Mouse (Mus musculus): ENCODE data around the gene Crybb3.
"Not testable (repeated sequence)": the region's sequence is repeated elsewhere in the genome, so short reads cannot be mapped to it uniquely, and the experiment has no call there.

Crybb3 gene

DNA sequence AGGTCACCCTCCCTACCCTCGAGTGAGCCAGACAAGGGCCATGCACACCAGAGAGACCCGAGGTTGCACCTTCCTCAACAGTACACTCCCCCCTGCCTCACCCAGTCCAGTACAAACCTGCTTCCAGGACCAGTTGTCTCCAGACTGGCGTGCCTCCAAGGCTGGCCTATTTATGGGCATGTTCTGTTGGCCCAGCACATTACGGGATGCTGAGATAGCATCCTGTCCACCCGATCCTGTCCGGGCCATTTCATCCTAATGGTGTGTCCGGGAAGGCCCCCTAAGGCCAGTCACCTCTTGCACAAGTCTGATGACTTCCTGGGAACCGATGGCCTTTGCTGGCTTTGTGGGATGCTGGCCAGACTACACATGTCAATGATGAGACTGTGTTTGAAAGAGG is at the start of gene Crybb3:
TSS of gene Crybb3 (minus strand) at position 146 of the 400 bp plus-strand sequence.
- no peak for DNase-seq (ENCODE audit: low read depth, low spot score)

DNA sequence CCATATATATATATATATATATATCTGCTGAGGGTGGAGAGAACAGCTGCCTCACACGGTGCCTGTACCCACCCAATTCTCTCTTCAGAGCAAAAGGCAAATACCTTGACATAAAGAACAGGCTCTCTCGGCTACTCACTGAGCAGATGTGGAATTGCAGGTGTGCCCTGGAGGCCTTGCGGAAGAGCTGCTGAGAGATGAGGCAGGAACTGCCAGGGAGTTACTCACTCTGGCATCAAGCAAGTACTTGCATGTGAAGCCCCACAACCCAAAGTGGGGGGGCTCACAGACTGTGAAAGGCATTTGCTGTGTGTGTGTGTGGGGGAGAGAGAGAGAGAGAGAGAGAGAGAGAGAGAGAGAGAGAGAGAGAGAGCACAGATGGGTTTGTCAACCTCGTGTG is 47.0 kb upstream of the Crybb3 start:
- no peak for DNase-seq (ENCODE audit: low read depth, low spot score)

DNA sequence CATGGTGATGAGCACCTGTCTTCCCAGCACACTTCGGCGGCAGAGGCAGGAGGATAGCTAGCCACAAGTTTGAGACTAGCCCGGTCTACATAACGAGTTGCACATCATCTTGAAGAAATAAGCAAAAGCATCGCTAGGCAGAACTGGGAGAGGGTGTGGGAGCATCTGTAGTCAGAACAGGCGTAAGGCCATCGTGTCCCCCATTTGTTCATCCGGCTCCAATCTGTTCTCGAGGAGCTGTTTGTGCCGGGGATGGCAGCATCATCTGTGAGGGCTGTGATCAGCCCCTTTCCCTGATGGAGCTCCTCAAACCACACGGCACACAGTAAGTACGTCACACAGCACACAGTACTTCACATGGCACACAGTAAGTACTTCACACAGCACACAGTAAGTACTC is 45.1 kb upstream of the Crybb3 start:
- DNase-seq (ENCODE audit: low read depth, low spot score) = no peak

DNA sequence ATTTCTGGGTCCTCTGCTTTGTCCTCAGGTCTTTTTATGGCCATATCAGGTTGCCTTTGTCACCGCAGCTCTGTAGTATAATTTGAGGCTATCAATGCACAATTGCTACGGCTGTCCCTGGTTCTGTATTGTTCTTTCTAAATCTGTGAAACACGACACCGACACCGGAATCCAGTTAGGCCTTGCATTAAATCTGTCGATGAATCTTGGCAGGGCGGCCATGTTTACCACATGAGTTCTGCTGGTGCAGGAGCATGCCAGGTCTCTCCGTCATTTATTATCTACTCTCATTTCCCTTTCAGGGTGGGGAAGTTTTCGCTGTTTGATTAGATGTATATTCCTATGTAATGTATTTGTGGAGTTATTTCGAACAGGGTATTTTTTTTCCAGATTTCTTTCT is 42.3 kb upstream of the Crybb3 start:
- DNase-seq (ENCODE audit: low read depth, low spot score) = no peak

DNA sequence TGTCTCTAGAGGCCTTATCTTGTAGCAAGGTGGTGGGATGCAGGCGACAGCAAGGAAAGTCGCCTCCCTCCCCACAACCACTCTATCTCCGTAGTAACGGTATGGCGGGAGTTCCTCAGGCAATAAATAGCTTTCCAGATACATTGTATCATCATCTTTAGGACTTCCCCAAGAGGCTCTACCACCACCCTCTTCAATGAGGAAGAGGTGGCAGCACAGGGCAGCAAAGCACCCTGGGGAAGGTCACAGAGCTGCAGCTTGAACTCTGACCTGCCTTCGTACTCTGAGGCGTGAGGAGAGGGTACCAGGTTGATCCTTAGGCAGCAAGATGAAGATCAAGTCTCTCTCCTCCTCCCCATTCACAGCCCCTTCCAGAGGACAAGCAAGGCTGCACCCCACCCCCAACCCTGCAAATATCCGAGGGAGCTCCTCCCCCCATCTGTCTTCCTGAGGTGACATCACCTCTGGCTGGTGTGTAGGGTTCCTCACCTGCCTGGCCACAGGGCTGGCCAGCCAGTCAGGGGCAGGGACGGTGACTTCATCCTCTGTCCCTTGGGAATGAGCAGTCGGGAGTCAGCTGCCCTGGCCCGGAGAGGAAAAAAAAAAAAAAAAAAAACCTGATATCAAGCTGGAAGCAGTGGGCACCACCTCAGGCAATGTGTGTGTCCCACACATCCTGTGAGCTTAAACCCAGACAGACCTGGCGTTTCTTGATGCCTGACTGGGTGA is 41.1 kb upstream of the Crybb3 start:
- no peak for DNase-seq (ENCODE audit: low read depth, low spot score)

DNA sequence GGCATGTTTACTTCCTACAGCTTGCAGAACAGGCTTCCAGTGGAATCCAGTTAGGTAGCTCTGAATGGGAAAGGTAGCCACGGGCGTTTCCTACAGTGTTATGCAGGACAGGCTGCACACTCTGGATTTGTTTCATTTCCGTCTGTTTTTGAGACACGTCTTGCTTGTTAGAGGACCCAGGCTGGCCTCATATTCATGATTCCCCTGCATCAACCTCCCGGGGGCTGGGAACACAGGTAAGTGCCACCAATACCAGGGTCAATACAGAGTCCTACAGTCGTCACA is 40.1 kb upstream of the Crybb3 start:
- no peak for DNase-seq (ENCODE audit: low read depth, low spot score)

DNA sequence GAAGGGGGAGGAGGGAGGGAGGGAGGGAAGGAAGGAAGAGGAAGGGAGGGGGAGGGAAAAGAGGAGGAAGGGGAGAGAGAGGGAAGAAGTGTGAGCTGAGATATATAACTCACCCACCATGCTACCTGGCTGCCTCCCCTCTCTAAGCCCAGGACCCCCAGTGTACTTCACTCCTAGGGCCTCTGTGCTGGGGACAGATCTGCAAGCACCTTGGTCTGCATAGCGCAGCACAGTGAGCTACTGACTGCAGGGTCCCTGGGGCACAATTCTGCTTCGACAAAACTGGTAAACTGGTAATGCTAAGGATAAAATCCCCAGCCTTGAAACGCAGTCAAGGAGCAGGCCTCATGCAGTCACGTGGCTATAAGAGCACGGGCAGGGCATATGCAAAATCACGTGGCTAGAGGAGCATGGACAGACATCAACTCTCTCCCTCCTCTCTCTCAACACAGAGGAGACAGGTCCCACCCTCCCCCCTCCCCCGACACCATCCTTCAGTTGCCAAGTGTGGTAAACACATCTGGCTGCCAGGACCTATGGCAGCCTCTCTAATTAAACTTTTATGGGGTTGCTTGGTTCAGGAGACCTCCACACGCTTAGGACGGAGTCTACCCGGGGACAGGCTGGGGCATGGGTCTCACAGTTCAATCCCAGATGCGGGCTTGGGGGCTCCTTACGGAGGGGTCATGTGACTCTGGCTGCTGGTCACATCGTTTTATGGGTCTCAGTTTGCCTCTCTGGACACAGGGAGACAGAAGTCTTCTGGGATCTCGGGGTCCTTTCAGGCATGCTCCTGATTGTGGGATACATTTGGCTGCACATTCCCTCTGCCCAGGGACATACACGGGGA is 39.6 kb upstream of the Crybb3 start:
- no peak for DNase-seq (ENCODE audit: low read depth, low spot score)

DNA sequence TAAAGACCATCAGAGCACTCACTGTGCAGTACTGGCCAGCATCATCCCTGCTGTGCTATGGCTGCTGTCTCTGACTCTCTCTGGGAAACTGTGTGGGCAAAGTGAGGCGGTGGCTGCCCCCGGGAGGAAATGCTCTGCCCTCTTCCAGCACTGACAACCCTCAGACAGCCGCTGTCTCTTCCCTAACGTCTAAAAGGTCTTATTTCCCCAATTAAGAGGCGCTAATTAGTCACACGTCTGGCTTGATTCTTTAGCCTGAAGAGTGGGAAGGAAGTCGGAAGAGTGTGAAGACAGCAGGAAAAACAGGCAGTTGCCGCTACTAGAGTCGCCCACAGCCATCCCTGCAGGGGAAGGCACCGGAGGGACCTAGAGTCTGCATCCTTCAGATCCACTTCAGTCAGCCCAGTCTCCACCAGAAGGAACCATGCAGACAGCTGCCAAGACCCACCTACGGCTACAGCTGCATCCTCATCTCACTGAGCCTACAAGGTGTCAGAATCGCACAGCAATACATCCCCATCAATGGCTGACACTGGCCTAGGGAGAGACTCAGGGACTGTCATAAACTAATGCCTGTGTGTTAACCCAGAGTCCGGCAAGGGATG is 38.6 kb upstream of the Crybb3 start:
- peak; percentile 90 for DNase-seq (ENCODE audit: low read depth, low spot score)

DNA sequence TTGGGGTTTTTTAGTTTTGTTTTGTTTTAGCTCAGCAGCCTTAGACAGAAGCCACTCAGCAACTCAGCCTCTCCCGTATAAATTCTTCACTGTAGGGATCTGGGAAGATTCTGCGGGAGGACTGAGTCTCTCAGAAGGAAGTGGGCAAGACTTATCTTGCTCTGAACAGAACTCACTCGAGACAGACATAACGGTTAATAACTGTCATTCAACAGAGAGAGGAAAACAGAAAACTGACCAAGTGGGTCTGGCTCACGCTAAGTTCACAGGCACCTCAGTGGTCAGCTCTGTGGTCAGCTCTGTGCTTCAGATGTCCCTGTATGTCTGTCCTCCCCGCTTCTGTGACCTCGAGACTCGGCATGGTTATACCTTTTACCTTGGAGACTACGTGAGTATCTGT is 37.9 kb upstream of the Crybb3 start:
- DNase-seq (ENCODE audit: low read depth, low spot score) = no peak

DNA sequence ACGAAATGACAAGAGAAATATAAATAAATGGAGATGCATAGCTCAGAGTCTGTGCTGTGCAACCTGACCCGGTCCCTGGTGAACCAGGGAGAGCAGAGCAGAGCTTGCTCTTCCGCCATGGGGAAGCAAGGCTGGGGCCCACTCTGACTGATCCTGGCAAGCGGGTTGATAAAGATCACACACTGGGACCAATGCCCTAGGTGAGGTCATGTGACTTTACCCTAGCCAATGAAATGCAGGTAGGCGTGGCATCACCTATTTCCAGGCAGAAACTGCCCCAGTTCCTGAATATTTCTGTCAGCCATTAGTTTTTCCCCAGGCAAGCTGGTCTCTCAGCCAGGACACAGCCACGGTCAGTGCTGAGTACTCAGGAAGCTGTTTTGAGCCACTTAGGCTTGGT is 37.3 kb upstream of the Crybb3 start:
- DNase-seq (ENCODE audit: low read depth, low spot score) = no peak

DNA sequence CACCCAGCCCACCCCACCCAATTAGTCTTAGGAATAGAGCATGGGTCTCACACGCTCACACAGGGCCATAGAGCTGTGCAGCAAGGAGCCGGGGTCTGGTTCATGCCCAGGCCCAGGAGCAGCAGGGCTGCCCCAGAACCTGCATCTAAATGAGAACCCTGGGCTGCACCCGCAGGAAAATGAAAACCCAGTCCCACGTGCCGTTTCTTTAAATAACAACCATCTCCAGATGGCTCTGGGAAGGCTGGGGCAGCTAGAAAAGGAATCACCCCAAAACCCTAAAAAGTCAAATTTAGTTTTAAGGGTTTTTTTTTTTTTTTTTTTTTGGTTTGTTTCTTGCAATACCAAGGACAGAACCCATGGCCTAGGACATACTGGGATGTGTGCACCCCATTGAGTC is 36.0 kb upstream of the Crybb3 start:
- no peak for DNase-seq (ENCODE audit: low read depth, low spot score)

DNA sequence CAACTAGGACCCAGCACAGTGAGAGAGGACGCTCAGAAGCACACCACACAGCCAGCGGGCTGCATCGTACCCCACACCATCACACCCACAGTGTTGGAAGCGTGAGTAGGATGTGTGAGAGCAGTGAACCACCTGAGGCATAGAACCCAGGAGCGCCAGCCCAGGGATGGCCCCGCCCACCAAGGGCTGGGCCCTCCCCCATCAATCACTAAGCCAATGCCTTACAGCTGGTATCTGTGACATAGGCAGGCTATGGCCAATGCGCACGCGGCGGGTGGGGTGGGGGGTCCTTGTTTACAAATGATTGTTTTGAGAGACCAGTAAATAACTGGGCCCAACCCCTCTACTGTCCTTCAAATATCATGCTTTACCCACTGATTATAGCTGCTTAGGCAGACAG is 34.5 kb upstream of the Crybb3 start:
- no peak for DNase-seq (ENCODE audit: low read depth, low spot score)

DNA sequence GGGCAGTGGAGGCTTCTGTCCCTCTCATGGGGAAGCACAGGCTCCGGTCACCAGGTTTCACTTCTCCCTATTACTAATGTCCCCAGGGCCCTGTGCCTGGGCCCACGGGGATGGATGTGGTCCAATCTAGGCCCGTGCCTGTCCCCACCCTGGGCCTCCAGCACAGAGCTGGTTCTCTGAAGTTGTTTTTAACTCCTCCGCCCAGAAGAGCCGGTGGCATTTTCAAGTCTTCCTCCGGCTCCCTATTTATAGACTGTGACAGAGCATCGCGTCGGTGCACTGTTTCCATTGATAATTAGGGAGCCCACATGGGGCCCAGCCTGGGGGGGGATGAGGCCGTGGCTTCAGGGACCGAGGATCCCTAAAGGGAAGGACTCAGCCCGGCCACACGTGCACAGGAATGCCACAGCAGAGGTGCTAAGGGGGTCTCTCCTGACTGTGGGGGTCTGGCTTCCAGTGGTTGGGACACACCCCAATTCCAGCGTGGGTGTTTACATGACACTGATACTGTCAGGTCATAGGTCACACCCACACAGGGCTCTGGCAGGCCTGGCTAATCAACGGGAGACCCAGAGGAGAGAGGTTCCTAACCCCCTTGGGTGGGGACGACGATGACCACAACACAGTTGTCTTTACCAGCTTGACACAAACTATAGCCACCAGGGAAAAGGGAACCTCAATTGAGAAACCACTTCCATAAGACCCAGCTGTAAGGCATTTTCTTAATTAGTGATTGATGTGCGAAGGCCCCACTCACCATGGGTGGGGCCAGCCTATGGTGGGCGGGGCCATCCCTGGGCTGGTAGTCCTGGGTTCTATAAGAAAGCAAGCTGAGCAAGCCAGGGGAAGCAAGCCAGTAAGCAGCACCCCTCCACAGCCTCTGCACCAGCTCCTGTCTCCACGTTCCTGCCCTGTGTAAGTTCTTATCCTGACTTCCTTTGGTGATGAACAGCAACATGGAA is 33.2 kb upstream of the Crybb3 start:
- DNase-seq (ENCODE audit: low read depth, low spot score) = peak; percentile 75

DNA sequence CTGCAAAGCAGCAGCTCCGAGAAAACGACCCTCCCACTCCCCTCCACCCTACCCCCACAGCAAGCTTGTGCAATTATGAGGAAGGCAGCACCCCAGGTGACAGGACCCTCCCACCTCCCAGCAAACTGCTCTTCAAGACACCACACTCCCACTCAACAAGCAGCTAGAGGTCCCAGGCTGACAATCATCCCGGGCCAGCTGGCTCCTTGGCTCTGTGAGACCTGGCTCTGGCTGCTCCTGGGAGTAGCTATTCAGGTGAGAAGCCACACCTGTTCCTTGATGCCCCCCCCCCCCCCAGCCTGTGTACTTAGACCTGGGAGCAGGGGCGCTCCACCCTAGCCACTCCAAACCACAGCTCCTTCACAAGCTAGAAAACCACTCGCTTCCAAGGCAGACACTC is 31.7 kb upstream of the Crybb3 start:
- no peak for DNase-seq (ENCODE audit: low read depth, low spot score)

DNA sequence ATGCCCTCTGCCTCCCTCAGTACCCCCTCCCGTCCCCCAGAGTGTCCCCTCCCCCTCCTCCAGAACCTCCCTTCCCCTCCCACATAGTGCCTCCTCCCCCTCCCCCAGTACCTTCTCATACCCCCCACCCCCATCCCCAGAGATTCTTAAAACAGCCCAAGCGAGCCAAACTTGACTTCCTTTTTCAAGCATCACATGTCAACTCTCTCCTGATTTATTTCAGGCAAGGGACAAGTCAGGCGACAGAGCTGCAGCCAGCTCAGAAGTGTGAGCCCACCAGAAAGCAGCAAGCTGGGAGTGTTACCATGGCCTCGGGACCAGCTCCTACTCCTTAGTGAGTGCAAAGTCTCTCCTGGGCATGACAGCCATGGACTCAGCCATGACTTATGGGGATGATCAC is 30.0 kb upstream of the Crybb3 start:
- no peak for DNase-seq (ENCODE audit: low read depth, low spot score)

DNA sequence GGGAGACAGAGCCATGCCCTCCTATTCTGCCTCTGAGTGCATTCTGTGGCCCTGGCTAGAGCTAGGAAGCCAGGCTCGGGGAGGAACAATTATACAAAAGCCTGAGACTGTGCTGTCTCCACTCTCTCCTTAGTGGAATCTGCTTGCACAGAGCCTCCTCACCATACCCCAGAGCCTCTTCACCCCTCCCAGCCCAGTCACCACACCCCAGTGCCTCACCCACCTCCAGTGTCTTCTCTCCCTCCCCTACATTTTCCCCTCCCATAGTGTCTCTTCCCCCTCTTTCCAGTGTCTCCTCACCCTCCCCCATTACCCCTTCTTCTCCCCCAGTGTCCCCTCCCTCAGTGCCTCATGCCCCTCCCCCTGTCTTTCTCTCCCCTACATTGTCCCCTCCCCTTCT is 29.5 kb upstream of the Crybb3 start:
- DNase-seq (ENCODE audit: low read depth, low spot score) = no peak

DNA sequence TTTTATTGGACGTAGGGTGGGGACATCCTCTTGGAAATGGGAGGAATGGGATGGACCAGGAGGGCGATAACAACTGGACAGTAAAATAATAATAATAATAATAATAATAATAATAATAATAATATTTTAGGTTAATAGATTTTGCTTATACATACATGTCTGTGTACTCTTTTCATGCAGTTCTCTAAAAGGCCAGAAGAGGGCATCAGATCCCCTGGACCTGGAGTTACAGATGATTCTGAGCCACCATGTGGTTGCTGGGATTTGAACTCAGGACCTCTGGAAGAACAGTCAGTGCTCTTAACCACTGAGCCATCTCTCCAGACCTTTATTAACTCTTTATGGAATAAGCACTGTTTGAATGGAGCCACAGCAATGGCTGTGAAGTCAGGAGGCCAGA is 28.3 kb upstream of the Crybb3 start:
- not testable (repeated sequence) for DNase-seq (ENCODE audit: low read depth, low spot score)

DNA sequence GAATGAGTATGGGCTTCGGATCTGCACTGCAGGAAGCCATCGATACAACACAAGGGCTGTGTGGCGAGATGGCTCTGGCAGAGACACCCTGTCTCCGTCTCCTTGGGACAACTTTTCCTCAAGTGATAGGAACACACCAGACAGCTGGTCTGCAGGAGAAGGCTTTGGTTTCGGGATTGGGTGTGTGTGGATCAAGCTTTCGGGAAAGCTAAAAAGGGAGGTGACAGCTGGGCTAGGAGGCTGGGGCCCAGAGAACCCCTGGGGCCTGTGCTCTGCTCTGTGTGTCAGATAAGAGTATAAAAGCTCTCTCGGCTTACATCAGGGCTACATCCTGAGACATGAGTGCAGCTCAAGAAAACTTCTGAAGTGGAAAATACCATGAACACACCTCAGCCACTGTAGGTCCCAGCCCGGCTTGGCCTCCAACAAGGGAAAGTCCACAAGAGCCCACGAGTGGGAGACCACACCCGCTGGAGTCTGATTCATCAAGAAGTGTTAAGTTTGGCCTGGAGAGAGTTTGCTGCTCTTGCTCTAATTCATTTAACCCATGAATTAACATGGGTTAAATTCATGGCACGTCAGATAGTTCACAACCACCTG is 26.9 kb upstream of the Crybb3 start:
- no peak for DNase-seq (ENCODE audit: low read depth, low spot score)

DNA sequence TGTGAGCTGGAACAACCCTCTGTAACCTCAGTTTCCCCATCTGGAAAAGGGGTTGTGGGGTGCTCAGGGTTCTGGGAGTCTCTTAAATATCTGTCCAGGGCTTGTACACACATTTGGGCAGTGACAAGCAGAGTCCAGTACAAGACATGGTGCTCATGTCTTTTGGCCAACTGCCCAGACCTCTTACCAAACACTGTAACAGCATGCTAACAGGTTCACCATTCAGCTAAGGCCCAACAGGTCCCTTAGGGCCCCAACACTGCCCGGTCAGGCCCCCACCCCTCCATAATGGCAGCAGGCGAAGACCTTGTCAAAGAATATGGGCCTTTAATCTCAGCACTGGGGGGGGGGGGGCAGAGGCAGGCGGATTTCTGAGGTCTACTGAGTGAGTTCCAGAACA is 26.3 kb upstream of the Crybb3 start:
- DNase-seq (ENCODE audit: low read depth, low spot score) = no peak

DNA sequence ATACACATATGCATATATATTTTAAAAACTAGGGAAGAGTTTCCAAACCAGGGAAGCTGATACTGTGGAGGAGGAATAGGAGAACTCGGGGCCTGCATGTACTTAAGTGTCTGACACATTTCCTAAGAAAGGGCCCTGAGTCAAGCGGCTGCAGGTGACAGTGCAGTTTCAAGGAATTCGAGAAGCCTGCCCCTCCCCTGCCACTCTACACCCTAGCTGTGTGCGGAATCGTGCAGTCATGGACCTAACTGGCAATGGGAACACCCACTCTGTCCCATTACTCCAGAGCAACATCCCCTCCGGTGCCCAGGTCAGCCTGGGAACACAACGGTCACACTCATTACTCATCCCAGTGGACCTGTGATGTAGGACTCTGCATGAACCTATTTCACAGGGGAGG is 25.2 kb upstream of the Crybb3 start:
- DNase-seq (ENCODE audit: low read depth, low spot score) = no peak

DNA sequence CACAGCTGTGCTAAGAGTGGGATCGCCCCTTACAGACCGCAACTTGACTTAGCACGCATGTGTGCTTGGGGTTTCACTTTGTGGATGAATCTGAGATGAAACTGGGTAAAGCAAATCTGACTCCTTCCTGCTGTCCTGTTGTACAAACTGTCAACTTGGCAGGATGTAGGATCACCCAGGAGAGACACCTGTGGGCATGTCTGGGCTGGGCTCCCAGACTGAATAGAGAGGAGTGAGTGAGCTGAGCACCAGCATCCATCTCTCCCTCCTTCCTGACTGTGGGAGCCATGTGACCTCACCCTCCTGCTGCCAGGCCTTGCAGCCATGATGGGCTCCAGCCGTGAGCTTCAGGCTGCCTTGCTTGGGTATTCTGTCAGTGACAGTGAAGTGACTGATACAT is 24.1 kb upstream of the Crybb3 start:
- no peak for DNase-seq (ENCODE audit: low read depth, low spot score)

Measured in telencephalon, adult 2 months (tissue).